Mouse (Mus musculus) neural tube, embryonic 15.5 days (tissue): Measurements from ENCODE around the gene AC140267.1. TPM values are rescaled to one million over a fixed set of nuclear protein-coding genes. Genes with fewer than 3 reads are reported as not detected.

Experiments used
- ATAC-seq: fragments of 200-750 bp; cut with Nextera tagmentation; 2 replicates; pipeline ENCODE4 v1.8.0; 2017; ENCODE audit warnings: mild to moderate bottlenecking, moderate TSS enrichment, moderate library complexity; ENCODE audit not compliant: low FRiP score
- H3K27ac ChIP-seq: fragments of 300-500 bp; sonication (generic); replicated peaks from 2 replicates; pipeline ENCODE4 v1.5.1; 2015; ENCODE audit warnings: mild to moderate bottlenecking, inconsistent platforms
- H3K27me3 ChIP-seq: fragments of 300-500 bp; sonication (generic); replicated peaks from 2 replicates; pipeline ENCODE4 v1.6.1; 2015; ENCODE audit warnings: inconsistent platforms
- H3K36me3 ChIP-seq: fragments of 300-500 bp; sonication (generic); 2 replicates; pipeline ENCODE4 v1.6.1; 2015; ENCODE audit warnings: inconsistent platforms
- H3K4me1 ChIP-seq: fragments of 300-500 bp; sonication (generic); 2 replicates; pipeline ENCODE4 v1.6.1; 2015; ENCODE audit warnings: inconsistent platforms
- H3K4me2 ChIP-seq: fragments of 300-500 bp; sonication (generic); 2 replicates; pipeline ENCODE4 v1.6.1; 2015; ENCODE audit warnings: inconsistent platforms, mild to moderate bottlenecking, moderate library complexity
- H3K4me3 ChIP-seq: fragments of 300-500 bp; sonication (generic); replicated peaks from 2 replicates; pipeline ENCODE4 v1.5.1; 2015; ENCODE audit warnings: mild to moderate bottlenecking, inconsistent platforms
- H3K9ac ChIP-seq: fragments of 300-500 bp; sonication (generic); replicated peaks from 2 replicates; pipeline ENCODE4 v1.6.1; 2015; ENCODE audit warnings: mild to moderate bottlenecking, inconsistent platforms
- H3K9me3 ChIP-seq: fragments of 300-500 bp; sonication (generic); replicated peaks from 2 replicates; pipeline ENCODE4 v1.6.1; 2016; ENCODE audit warnings: inconsistent platforms
- WGBS: fragments of 180-500 bp; shearing (Covaris S2); methylation state at CpG from one replicate; pipeline ENCODE4 v1.1.7; 2015; ENCODE audit warnings: mixed read lengths; 5-methylcytosine and 5-hydroxymethylcytosine counted together
- polyA plus RNA-seq: library from polyadenylated mRNA; unstranded; fragments of >200 nt; fragmentation: Nextera tagmentation; extraction: Ambion mirVana; gene quantifications from 2 replicates; pipeline ENCODE4 v1.2.1, GENCODE M21; 2015

The AC140267.1 gene
- 1.7 TPM in 1 of 2 replicates, not detected in the other for polyA plus RNA-seq

- peak within 1 kb of the TSS; percentile 94 for H3K4me3 ChIP-seq
- H3K4me1 ChIP-seq: peaks cover 30% of the 10 kb centered on the region
- peak within 1 kb of the TSS; percentile 67 for H3K4me2 ChIP-seq
- H3K27ac ChIP-seq: no peak within 1 kb of the TSS
- peak within 1 kb of the TSS; percentile 86 for H3K9ac ChIP-seq
- ATAC-seq: no peak
- peaks cover 39% of the 10 kb centered on the region for H3K36me3 ChIP-seq
- H3K9me3 ChIP-seq: no peaks in the 10 kb centered on the region
- H3K27me3 ChIP-seq: no peaks in the 10 kb centered on the region
- WGBS: 97% methylated on average over 9 of the region's 9 CpGs
These were observed at the start of gene AC140267.1 for GRCm38 (mm10) chr15:80235535-80235934. Gene AC140267.1, plus strand, starts transcription at chr15:80235835.

GRCm38 (mm10) chr15:80188927-80189326, 46.7 kb upstream of the AC140267.1 start:
- H3K36me3 ChIP-seq: no peaks in the 10 kb centered on the region
- no peak overlapping the region for H3K9ac ChIP-seq
- no peak overlapping the region for H3K27ac ChIP-seq
- H3K4me2 ChIP-seq: no peak overlapping the region
- no peak overlapping the region for H3K4me3 ChIP-seq
- H3K27me3 ChIP-seq: no peaks in the 10 kb centered on the region
- H3K9me3 ChIP-seq: no peaks in the 10 kb centered on the region
- H3K4me1 ChIP-seq: peaks cover 26% of the 10 kb centered on the region
- ATAC-seq: no peak
- 81% methylated on average over 5 of the region's 5 CpGs for WGBS

- no peak overlapping the region for H3K27ac ChIP-seq
- H3K36me3 ChIP-seq: no peaks in the 10 kb centered on the region
- no peak overlapping the region for H3K4me2 ChIP-seq
- no peak for ATAC-seq
- no peaks in the 10 kb centered on the region for H3K27me3 ChIP-seq
- peaks cover 29% of the 10 kb centered on the region for H3K4me1 ChIP-seq
- no peak overlapping the region for H3K9ac ChIP-seq
- no peaks in the 10 kb centered on the region for H3K9me3 ChIP-seq
- 71% methylated on average over 4 of the region's 4 CpGs for WGBS
- H3K4me3 ChIP-seq: no peak overlapping the region
These were observed 45.6 kb upstream of the AC140267.1 start for GRCm38 (mm10) chr15:80190075-80190474.

- no peak overlapping the region for H3K4me3 ChIP-seq
- H3K9ac ChIP-seq: no peak overlapping the region
- 51% methylated on average over 8 of the region's 8 CpGs for WGBS
- H3K27ac ChIP-seq: no peak overlapping the region
- H3K27me3 ChIP-seq: no peaks in the 10 kb centered on the region
- peaks cover 29% of the 10 kb centered on the region for H3K4me1 ChIP-seq
- H3K36me3 ChIP-seq: no peaks in the 10 kb centered on the region
- no peak for ATAC-seq
- H3K9me3 ChIP-seq: no peaks in the 10 kb centered on the region
- H3K4me2 ChIP-seq: no peak overlapping the region
These were observed 43.9 kb upstream of the AC140267.1 start for GRCm38 (mm10) chr15:80191585-80192245.

- Histone ChIP-seq H3K9me3 (no peaks in the 10 kb centered on the region), H3K4me3 (no peak overlapping the region), H3K36me3 (no peaks in the 10 kb centered on the region), H3K4me1 (peaks cover 29% of the 10 kb centered on the region), H3K27ac (no peak overlapping the region), H3K27me3 (no peaks in the 10 kb centered on the region), H3K4me2 (no peak overlapping the region), H3K9ac (no peak overlapping the region)
- ATAC-seq: no peak
- 96% methylated on average over 4 of the region's 6 CpGs for WGBS
These were observed 43.4 kb upstream of the AC140267.1 start for GRCm38 (mm10) chr15:80192246-80192585.

GRCm38 (mm10) chr15:80192847-80193246, 42.8 kb upstream of the AC140267.1 start:
- no peaks in the 10 kb centered on the region for H3K9me3 ChIP-seq
- no peaks in the 10 kb centered on the region for H3K36me3 ChIP-seq
- 94% methylated on average over 7 of the region's 7 CpGs for WGBS
- no peak overlapping the region for H3K4me3 ChIP-seq
- peaks cover 29% of the 10 kb centered on the region for H3K4me1 ChIP-seq
- no peak for ATAC-seq
- no peak overlapping the region for H3K4me2 ChIP-seq
- H3K9ac ChIP-seq: no peak overlapping the region
- no peaks in the 10 kb centered on the region for H3K27me3 ChIP-seq
- no peak overlapping the region for H3K27ac ChIP-seq

GRCm38 (mm10) chr15:80199556-80199955, 36.1 kb upstream of the AC140267.1 start:
- Histone ChIP-seq H3K27me3 (no peaks in the 10 kb centered on the region), H3K4me3 (no peak overlapping the region), H3K9me3 (no peaks in the 10 kb centered on the region), H3K4me1 (no peaks in the 10 kb centered on the region), H3K4me2 (no peak overlapping the region), H3K27ac (no peak overlapping the region), H3K36me3 (peaks cover 5% of the 10 kb centered on the region; the same call in 1 of the 2 replicates), H3K9ac (no peak overlapping the region)
- 36% methylated on average over 2 of the region's 2 CpGs for WGBS
- ATAC-seq: no peak

- H3K4me3 ChIP-seq: no peak overlapping the region
- no peaks in the 10 kb centered on the region for H3K4me1 ChIP-seq
- H3K9ac ChIP-seq: no peak overlapping the region
- H3K27me3 ChIP-seq: no peaks in the 10 kb centered on the region
- H3K9me3 ChIP-seq: no peaks in the 10 kb centered on the region
- peaks cover 5% of the 10 kb centered on the region; the same call in 1 of the 2 replicates for H3K36me3 ChIP-seq
- no peak for ATAC-seq
- 77% methylated on average over 6 of the region's 6 CpGs for WGBS
- no peak overlapping the region for H3K27ac ChIP-seq
- no peak overlapping the region for H3K4me2 ChIP-seq
These were observed 33.4 kb upstream of the AC140267.1 start for GRCm38 (mm10) chr15:80202111-80202775.

GRCm38 (mm10) chr15:80203406-80203805, 32.2 kb upstream of the AC140267.1 start:
- Histone ChIP-seq H3K4me1 (0 out of 2 replicates have a peak, but pooled peaks cover 3% of the 10 kb centered on the region), H3K27ac (no peak overlapping the region), H3K27me3 (no peaks in the 10 kb centered on the region), H3K9me3 (no peaks in the 10 kb centered on the region), H3K4me2 (no peak overlapping the region), H3K9ac (no peak overlapping the region), H3K36me3 (peaks cover 5% of the 10 kb centered on the region; the same call in 1 of the 2 replicates), H3K4me3 (no peak overlapping the region)
- WGBS: 43% methylated on average over 4 of the region's 4 CpGs
- no peak for ATAC-seq

GRCm38 (mm10) chr15:80206057-80206565, 29.5 kb upstream of the AC140267.1 start:
- Histone ChIP-seq H3K36me3 (peaks cover 10% of the 10 kb centered on the region), H3K4me1 (0 out of 2 replicates have a peak, but pooled peaks cover 4% of the 10 kb centered on the region), H3K9ac (no peak overlapping the region), H3K4me2 (no peak overlapping the region), H3K4me3 (no peak overlapping the region), H3K27me3 (no peaks in the 10 kb centered on the region), H3K9me3 (no peaks in the 10 kb centered on the region), H3K27ac (no peak overlapping the region)
- WGBS: 89% methylated on average over 3 of the region's 3 CpGs
- no peak for ATAC-seq

GRCm38 (mm10) chr15:80208446-80208845, 27.2 kb upstream of the AC140267.1 start:
- Histone ChIP-seq H3K27ac (no peak overlapping the region), H3K9ac (no peak overlapping the region), H3K4me3 (no peak overlapping the region), H3K4me2 (no peak overlapping the region), H3K4me1 (0 out of 2 replicates have a peak, but pooled peaks cover 4% of the 10 kb centered on the region), H3K27me3 (no peaks in the 10 kb centered on the region), H3K9me3 (no peaks in the 10 kb centered on the region), H3K36me3 (peaks cover 31% of the 10 kb centered on the region)
- ATAC-seq: no peak
- 31% methylated on average over 4 of the region's 4 CpGs for WGBS

- Histone ChIP-seq H3K4me1 (no peaks in the 10 kb centered on the region), H3K36me3 (peaks cover 37% of the 10 kb centered on the region), H3K4me3 (no peak overlapping the region), H3K27me3 (no peaks in the 10 kb centered on the region), H3K27ac (no peak overlapping the region), H3K9ac (no peak overlapping the region), H3K4me2 (no peak overlapping the region), H3K9me3 (no peaks in the 10 kb centered on the region)
- ATAC-seq: no peak
These were observed 21.9 kb upstream of the AC140267.1 start for GRCm38 (mm10) chr15:80213688-80214087.
